Mouse (Mus musculus): ENCODE data around the gene Pou3f3.

DNA sequence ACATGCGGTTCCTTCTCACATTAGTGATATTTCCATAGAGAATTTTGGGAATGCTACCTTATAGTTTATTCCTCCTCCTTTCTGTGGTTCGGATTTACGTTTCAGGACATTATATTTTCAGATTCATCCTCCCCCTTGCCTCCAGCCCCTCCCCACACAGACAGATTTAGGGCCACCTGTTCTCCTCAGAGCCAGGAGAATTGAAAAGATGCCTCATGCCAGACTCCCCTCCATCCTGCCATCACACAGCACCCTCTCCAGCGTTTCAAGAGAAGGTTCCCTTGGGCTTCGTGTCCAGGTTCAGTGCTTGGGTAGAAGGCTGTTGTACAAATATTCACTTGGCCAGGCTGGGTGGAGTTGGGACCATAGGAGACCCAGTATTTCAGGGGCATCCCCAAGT is 25.8 kb downstream of the Pou3f3 start:
- TF ChIP-seq CTCF (IDR thresholded peaks at IDR 0.05; ENCODE audit: insufficient read depth, low read length) (no peak), POLR2A (IDR thresholded peaks at IDR 0.05; ENCODE audit: borderline replicate concordance, extremely low read depth, low read depth, low read length) (no peak)

Data from lung, adult 2 months (tissue).